Mouse (Mus musculus) forebrain, embryonic 13.5 days (tissue): ENCODE data around the gene Emid1. TPM values are rescaled to one million over a fixed set of nuclear protein-coding genes. Genes with fewer than 3 reads are reported as not detected.
A peak's percentile ranks its signal among the peaks of the same experiment; 100 is the strongest.
"Not testable (repeated sequence)": the region's sequence is repeated elsewhere in the genome, so short reads cannot be mapped to it uniquely, and the experiment has no call there.

Experiments used
- ATAC-seq: fragments of 200-750 bp; cut with Nextera tagmentation; 2 replicates; pipeline ENCODE4 v1.8.0; 2017
- H3K27ac ChIP-seq: fragments of 300-500 bp; sonication (generic); 2 replicates; pipeline ENCODE4 v1.5.1; 2015; ENCODE audit warnings: inconsistent platforms, mild to moderate bottlenecking, moderate library complexity
- H3K27me3 ChIP-seq: fragments of 300-500 bp; sonication (generic); 2 replicates; pipeline ENCODE4 v1.6.1; 2015; ENCODE audit warnings: mild to moderate bottlenecking, inconsistent platforms
- H3K36me3 ChIP-seq: fragments of 300-500 bp; sonication (generic); 2 replicates; pipeline ENCODE4 v1.6.1; 2015; ENCODE audit warnings: mild to moderate bottlenecking, inconsistent platforms; ENCODE audit not compliant: poor library complexity, severe bottlenecking
- H3K4me1 ChIP-seq: fragments of 300-500 bp; sonication (generic); 2 replicates; pipeline ENCODE4 v1.6.1; 2015; ENCODE audit warnings: inconsistent platforms
- H3K4me2 ChIP-seq: fragments of 300-500 bp; sonication (generic); 2 replicates; pipeline ENCODE4 v1.6.1; 2015; ENCODE audit warnings: inconsistent platforms, mild to moderate bottlenecking, moderate library complexity
- H3K4me3 ChIP-seq: fragments of 300-500 bp; sonication (generic); 2 replicates; pipeline ENCODE4 v1.5.1; 2015; ENCODE audit warnings: mild to moderate bottlenecking, inconsistent platforms
- H3K9ac ChIP-seq: fragments of 300-500 bp; sonication (generic); 2 replicates; pipeline ENCODE4 v1.6.1; 2015; ENCODE audit warnings: mild to moderate bottlenecking, inconsistent platforms
- H3K9me3 ChIP-seq: fragments of 300-500 bp; sonication (generic); replicated peaks from 2 replicates; pipeline ENCODE4 v1.6.1; 2016; ENCODE audit warnings: inconsistent platforms
- WGBS: fragments of 180-500 bp; shearing (Covaris S2); methylation state at CpG from one replicate; pipeline ENCODE4 v1.1.7; 2015; 5-methylcytosine and 5-hydroxymethylcytosine counted together
- polyA plus RNA-seq: library from polyadenylated mRNA; unstranded; fragments of >200 nt; fragmentation: Nextera tagmentation; extraction: Ambion mirVana; gene quantifications from 2 replicates; pipeline ENCODE4 v1.2.1, GENCODE M21; 2015

Emid1 gene
- polyA plus RNA-seq, 1 experiment from 2014 or later: 14.9 TPM

DNA sequence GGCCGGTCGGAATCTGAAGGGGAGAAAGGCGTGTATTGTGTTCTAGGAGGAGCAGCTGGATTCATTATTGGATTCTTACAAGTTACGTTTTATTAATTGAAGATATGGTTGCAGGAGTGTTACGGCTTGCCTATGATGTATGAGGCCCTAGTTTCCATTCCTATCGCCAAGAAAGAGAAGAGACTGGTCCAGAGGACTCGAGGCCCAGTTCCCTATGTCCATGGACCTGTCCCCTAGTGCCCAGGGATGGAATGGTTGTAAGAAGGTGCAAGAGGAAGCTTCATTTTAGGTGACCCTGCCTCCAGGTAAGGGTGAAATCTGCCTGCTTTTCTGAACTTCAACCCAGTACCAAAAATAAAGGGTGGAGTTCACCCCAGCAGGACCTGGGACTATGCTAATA is 51.8 kb downstream of the Emid1 start:
- peak overlapping the region; percentile 96 for H3K27ac ChIP-seq
- H3K36me3 ChIP-seq: peaks cover 16% of the 10 kb centered on the region
- H3K9me3 ChIP-seq: no peaks in the 10 kb centered on the region
- peak overlapping the region; percentile 85 for H3K4me2 ChIP-seq
- WGBS: 1% methylated on average over 7 of the region's 7 CpGs
- H3K4me3 ChIP-seq: peak overlapping the region; percentile 99
- peaks cover 36% of the 10 kb centered on the region for H3K4me1 ChIP-seq
- peak overlapping the region; percentile 99 for H3K9ac ChIP-seq
- H3K27me3 ChIP-seq: no peaks in the 10 kb centered on the region
- ATAC-seq: no peak

DNA sequence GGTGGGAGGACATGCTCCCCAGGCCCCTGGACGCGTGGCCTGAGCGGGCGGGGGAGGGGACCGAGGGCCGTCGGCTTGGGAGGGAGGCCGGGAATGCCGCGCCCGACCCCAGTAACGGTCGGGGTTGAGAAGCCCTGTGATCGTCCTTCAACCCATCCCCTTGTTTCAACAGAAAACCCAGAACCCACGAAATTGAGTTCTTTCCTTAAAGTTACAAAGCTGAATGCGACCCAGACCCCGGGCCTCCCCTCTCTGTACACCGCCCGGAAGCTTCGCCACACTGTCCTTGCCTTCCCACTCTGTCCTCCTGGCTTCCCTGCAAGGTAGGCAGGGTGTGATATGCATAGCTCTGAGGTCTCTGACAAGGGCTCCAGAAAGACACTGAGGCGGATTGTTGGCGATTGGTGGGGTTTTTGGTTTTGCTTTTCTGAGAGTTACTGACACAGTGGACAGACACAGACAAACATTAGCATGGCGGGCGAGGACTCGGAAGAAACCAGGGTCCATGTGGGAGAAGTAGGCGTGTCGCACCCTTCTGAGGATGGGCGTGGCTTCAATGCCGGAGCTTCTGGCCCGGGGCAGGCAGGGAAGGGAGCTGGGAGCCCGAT is 52.4 kb downstream of the Emid1 start:
- Histone ChIP-seq H3K27ac (peak overlapping the region; percentile 96), H3K9ac (peak overlapping the region; percentile 99), H3K9me3 (no peaks in the 10 kb centered on the region), H3K4me1 (peaks cover 36% of the 10 kb centered on the region), H3K4me2 (peak overlapping the region; percentile 85), H3K36me3 (peaks cover 10% of the 10 kb centered on the region; the same call in 1 of the 2 replicates), H3K4me3 (peak overlapping the region; percentile 99), H3K27me3 (no peaks in the 10 kb centered on the region)
- under 1% methylated on average over 31 of the region's 31 CpGs for WGBS
- ATAC-seq: peak; percentile 72

DNA sequence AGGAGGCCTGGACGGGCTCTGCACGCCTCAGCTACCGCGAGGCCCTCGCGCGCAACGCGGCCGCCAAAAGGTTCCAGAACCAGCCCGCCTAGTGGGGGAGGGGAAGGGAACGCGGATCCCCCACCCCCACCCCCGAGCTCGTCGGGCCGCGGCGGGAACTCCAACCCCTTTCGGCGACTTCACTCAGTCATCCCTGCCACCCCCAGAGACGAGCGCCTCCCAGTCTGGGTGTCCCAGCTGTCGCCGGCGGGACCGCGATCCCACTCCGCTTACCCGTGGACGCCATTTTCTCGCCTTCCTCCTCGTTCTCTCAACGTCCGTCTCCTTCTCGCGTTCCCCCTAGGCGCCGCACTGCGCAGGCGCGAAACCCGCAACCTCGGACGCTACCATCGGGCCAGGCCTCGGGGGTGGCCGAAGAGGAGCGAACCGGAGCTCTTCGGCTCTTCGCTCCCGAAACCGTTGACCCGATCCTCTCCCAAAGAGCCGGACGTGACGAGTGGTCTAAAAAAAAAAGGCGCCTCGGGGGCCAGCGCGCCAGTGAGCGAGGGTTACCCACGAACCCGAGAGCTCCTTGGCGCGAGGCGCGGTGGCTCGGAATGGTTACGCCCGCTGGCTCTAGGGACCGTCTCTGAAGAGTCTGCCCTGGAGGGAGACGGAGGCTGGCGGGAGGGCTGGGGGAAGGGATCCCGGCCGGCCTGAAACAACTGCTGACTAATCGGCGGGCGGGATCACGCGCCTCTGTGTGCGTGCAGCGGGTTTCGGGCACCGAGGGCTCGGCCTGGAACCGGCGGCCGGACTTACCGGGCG is 53.1 kb downstream of the Emid1 start, which contains the start of the genes Rhbdd3 and Ewsr1:
TSS of gene Rhbdd3 (plus strand) at position 191 of the 807 bp plus-strand sequence.
TSS of gene Ewsr1 (minus strand) at position 531 of the 807 bp plus-strand sequence.
- Histone ChIP-seq H3K4me3 (peak within 1 kb of the TSS; percentile 99), H3K36me3 (peaks cover 2% of the 10 kb centered on the region; the same call in 1 of the 2 replicates), H3K9me3 (no peaks in the 10 kb centered on the region), H3K4me1 (peaks cover 36% of the 10 kb centered on the region), H3K27ac (peak within 1 kb of the TSS; percentile 96), H3K9ac (peak within 1 kb of the TSS; percentile 99), H3K4me2 (peak within 1 kb of the TSS; percentile 85), H3K27me3 (no peaks in the 10 kb centered on the region)
- WGBS: under 1% methylated on average over 91 of the region's 92 CpGs
- ATAC-seq: peak; percentile 93

DNA sequence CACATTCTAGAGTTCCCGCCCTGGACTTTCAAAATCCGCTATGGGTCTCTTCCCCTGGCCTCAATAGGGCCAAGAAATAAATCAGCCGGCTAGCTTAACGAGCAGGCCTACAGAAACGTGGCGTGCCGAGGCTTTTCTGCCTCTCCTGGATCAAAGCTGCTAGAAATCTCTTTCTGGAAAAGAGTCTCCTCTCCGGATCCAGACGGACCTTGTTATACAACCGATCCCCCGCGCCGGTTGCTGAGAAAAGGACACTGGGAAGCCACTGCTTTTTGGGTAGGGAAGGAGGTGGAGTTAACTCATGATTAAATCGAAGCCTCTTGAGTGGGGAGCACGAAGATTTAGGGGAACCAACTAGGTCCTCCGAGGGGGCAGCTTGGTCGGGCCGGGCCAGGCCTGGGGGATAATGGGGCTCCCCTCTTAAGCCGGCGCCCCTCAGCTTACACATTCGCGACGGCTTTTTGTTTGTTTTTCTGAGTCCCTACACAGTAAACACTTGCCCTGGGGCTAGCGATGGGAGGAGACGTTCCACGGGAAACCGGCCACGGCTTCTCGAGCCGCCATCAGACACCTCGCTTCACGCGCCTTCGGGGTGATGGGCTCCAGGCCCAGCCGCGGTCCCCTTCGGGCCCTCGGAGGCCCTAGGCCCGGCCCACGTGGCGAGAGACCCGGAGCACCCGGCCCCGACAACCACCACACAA is 53.9 kb downstream of the Emid1 start:
- H3K4me3 ChIP-seq: peak overlapping the region; percentile 99
- peak overlapping the region; percentile 85 for H3K4me2 ChIP-seq
- H3K27me3 ChIP-seq: no peaks in the 10 kb centered on the region
- H3K9ac ChIP-seq: peak overlapping the region; percentile 99
- H3K36me3 ChIP-seq: no peaks in the 10 kb centered on the region; the same call in 1 of the 2 replicates
- H3K27ac ChIP-seq: peak overlapping the region; percentile 96
- no peaks in the 10 kb centered on the region for H3K9me3 ChIP-seq
- ATAC-seq: peak; percentile 5; the same call in 1 of the 2 replicates
- under 1% methylated on average over 42 of the region's 44 CpGs for WGBS
- peaks cover 41% of the 10 kb centered on the region for H3K4me1 ChIP-seq

DNA sequence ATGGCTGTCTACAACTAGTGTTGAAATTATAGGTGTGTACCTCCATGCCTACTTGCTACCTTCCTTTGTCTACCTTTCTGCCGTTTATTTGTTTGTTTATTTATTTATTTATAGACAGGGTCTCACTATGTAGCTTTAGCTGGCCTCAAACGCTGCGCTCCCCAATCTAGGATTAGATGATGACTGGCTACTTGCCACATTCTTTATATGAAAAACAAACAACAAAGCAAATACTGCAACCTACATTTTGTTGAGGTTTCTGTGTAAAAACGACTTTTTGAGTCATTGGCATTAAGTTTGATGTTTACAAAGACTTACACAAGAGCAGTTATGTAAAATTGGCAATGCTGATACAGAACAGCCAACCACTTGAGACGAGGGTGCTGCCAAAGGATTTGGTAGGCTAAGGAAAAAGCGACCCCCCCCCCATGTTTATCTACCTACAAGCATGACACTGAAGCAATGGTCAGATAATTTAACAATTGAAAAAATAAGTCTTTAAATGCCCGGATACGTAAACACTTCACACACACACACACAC is 55.5 kb downstream of the Emid1 start:
- H3K4me3 ChIP-seq: peak overlapping the region; percentile 99
- H3K4me2 ChIP-seq: peak overlapping the region; percentile 85
- ATAC-seq: no peak
- WGBS: 76% methylated on average over 8 of the region's 8 CpGs
- H3K27ac ChIP-seq: no peak overlapping the region
- peaks cover 41% of the 10 kb centered on the region for H3K4me1 ChIP-seq
- no peaks in the 10 kb centered on the region for H3K27me3 ChIP-seq
- H3K36me3 ChIP-seq: peaks cover 11% of the 10 kb centered on the region
- H3K9ac ChIP-seq: peak overlapping the region; percentile 99; the same call in 1 of the 2 replicates
- no peaks in the 10 kb centered on the region for H3K9me3 ChIP-seq

DNA sequence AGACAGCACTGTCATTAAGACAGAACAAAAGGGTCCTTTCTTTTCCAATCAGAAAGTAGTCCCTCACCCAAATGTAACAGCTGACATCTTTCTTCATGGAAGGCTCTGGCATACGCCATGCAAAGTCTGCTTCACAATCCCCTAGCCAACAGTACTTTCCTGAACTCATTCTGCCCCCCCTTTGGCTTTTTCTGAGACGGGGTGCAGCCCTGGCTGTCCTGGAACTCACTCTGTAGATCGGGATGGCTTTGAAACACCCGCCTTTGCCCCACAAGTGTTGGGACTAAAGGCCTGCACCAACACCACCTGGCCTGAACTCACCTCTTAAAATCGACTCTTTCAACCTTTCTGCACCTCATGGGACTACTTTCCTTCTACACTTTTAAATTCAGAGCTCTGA is 56.2 kb downstream of the Emid1 start:
- Histone ChIP-seq H3K36me3 (peaks cover 18% of the 10 kb centered on the region), H3K4me2 (peak overlapping the region; percentile 85; the same call in 1 of the 2 replicates), H3K4me3 (no peak overlapping the region), H3K4me1 (peaks cover 35% of the 10 kb centered on the region), H3K9me3 (no peaks in the 10 kb centered on the region), H3K9ac (no peak overlapping the region), H3K27ac (no peak overlapping the region), H3K27me3 (no peaks in the 10 kb centered on the region)
- no peak for ATAC-seq
- WGBS: 80% methylated on average over 5 of the region's 5 CpGs

DNA sequence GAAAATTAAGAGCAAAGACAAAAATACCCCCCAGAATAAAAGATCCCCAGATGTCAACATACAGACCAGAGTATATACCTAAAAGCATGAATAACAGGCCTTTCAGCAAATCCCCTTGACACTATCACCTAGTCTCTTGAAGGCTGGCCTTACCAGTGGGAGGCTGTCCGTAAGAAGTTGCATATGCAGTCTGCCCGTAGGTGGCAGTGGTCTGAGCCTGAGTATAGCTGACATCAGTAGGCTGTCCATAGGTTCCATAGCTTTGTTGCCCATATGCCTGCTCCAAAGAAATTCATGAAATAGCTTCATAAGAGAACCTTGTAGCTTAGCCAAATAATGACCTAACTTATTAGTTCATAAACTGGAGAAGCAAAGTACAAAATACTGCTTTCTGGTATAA is 60.4 kb downstream of the Emid1 start:
- Histone ChIP-seq H3K27ac (no peak overlapping the region), H3K4me2 (no peak overlapping the region), H3K4me3 (no peak overlapping the region), H3K9ac (no peak overlapping the region), H3K9me3 (no peaks in the 10 kb centered on the region), H3K27me3 (no peaks in the 10 kb centered on the region), H3K4me1 (peaks cover 16% of the 10 kb centered on the region), H3K36me3 (peaks cover 55% of the 10 kb centered on the region)
- no peak for ATAC-seq
- WGBS: 37% methylated on average over 2 of the region's 2 CpGs

DNA sequence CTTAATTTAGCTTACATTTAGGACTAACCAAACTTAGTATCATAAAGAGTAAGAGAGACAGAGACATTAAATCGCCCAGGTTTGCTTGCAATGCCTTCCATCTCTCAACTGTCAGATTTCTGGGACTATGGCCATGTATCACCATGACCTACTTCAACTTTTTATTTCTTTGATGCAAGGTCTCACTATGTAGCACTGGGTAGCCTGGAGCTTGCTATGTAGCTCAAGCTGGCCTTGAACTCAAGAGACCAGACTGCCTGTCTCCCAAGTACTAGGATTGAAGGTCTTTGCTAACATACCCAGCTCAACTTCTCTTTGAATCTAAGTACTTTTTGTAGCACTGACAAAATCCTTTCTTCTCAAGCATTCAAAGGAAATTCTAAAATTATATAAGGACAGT is 62.9 kb downstream of the Emid1 start:
- Histone ChIP-seq H3K36me3 (peaks cover 81% of the 10 kb centered on the region), H3K27ac (no peak overlapping the region), H3K9ac (no peak overlapping the region), H3K4me1 (0 out of 2 replicates have a peak, but pooled peaks cover 5% of the 10 kb centered on the region), H3K9me3 (no peaks in the 10 kb centered on the region), H3K27me3 (no peaks in the 10 kb centered on the region), H3K4me3 (no peak overlapping the region), H3K4me2 (no peak overlapping the region)
- no peak for ATAC-seq
- 95% methylated on average over 1 of the region's 1 CpGs for WGBS

DNA sequence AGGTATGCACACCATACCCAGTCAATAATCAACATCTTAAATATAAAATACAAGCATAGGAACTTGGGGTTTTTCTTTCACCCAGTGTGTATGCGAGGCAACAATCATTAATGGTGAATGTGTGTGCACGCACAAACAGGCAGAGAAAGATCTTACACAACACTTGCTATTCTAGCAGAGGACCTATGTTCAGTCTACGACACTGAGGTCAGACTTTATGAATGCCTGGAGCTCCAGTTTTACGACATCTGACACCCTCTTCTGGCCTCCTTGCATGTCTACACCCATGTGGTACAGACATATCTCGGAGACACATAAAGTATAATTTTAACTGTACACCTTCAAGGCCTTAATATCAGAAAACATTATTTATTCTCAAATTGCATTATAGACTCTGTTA is 75.2 kb downstream of the Emid1 start:
- not testable (repeated sequence) for H3K27ac ChIP-seq, H3K9me3 ChIP-seq, H3K4me3 ChIP-seq, H3K4me1 ChIP-seq, H3K9ac ChIP-seq, H3K4me2 ChIP-seq, H3K27me3 ChIP-seq, ATAC-seq
- peaks cover 84% of the 10 kb centered on the region for H3K36me3 ChIP-seq
- 86% methylated on average over 4 of the region's 5 CpGs for WGBS

DNA sequence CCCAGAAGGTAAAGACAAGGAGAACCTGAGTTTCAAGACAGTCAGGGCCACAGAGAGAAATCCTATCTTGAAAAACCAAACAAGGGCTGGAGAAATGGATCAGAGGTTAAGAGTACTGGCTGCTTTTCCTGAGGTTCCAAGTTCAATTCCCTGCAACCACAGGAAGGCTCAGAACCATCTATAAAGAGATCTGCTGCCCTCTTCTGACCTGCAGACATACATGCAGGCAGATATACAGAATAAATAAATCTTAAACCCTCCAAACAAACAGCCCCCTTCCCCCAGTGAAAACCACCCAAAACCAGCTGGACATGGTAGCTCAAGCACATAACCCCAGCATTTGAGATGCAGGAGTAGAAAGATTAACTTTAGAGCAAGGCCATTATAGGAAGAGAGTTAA is 76.3 kb downstream of the Emid1 start:
- ATAC-seq: no peak
- H3K27me3 ChIP-seq: no peaks in the 10 kb centered on the region
- H3K4me1 ChIP-seq: no peaks in the 10 kb centered on the region
- no peak overlapping the region for H3K27ac ChIP-seq
- H3K4me2 ChIP-seq: no peak overlapping the region
- H3K9ac ChIP-seq: no peak overlapping the region
- H3K36me3 ChIP-seq: peaks cover 89% of the 10 kb centered on the region
- H3K4me3 ChIP-seq: no peak overlapping the region
- H3K9me3 ChIP-seq: no peaks in the 10 kb centered on the region

DNA sequence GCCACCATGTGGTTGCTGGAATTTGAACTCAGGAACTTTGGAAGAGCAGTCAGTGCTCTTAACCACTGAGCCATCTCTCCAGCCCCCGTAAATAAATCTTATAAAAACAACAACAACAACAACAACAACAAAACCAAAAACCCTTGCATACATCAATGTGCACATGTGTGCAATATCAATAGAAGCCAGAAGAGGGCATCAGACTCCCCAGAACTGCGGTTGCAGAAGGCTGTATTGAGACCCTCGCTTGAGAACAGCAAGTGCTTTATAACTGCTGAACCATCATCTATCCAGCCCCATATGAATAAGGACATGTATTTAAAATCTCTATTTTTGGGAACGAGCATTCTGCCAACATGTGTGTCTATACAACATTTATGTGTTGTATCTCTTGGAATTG is 77.2 kb downstream of the Emid1 start:
- no peak for ATAC-seq
- H3K9ac ChIP-seq: no peak overlapping the region
- no peak overlapping the region for H3K27ac ChIP-seq
- no peaks in the 10 kb centered on the region for H3K4me1 ChIP-seq
- peaks cover 89% of the 10 kb centered on the region for H3K36me3 ChIP-seq
- H3K9me3 ChIP-seq: no peaks in the 10 kb centered on the region
- WGBS: 72% methylated on average over 4 of the region's 4 CpGs
- H3K27me3 ChIP-seq: no peaks in the 10 kb centered on the region
- no peak overlapping the region for H3K4me3 ChIP-seq
- no peak overlapping the region for H3K4me2 ChIP-seq
